Mouse (Mus musculus): ENCODE measurements around the gene Dock2. TPM values are rescaled to one million over a fixed set of nuclear protein-coding genes. Genes with fewer than 3 reads are reported as not detected.

The Dock2 gene
- polyA plus RNA-seq, 1 experiment from 2014 or later = 1.1 TPM

DNA sequence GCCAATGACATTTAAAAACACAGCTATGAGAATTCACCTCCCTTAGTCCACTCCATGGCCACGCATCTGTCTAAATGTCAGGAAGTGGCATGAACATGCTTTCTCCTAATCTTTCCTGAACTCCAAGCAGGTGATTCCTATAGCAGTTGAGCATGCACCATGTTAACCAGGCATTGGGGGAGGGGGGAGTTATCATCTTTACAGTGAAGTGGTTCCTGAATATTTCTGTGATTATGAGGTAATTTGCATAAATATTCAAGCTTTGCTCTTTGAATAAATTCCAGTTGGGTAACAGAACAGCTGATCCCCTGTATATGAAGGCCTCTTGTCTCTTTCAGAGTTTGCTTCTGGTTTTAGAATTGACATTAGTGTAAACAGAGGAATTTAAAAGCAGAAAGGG lies 284.0 kb downstream of the Dock2 start:
- H3K27ac ChIP-seq (ENCODE audit: low read depth, low read length) = no peak overlapping the region
- H3K9ac ChIP-seq (ENCODE audit: low read depth, low read length) = no peak overlapping the region
- no peaks in the 10 kb centered on the region for H3K36me3 ChIP-seq (ENCODE audit: control insufficient read depth, insufficient read depth, low read length)
- 100% methylated on average over 1 of the region's 1 CpGs for WGBS
- no peak for ATAC-seq (ENCODE audit: low FRiP score, low TSS enrichment)
- no peaks in the 10 kb centered on the region for H3K9me3 ChIP-seq (ENCODE audit: control insufficient read depth, low read length)
- no peaks in the 10 kb centered on the region for H3K27me3 ChIP-seq (ENCODE audit: control insufficient read depth, insufficient read depth, low read length)
- H3K4me3 ChIP-seq (ENCODE audit: low read length) = no peak overlapping the region
- H3K4me2 ChIP-seq (replicated peaks; ENCODE audit: low read depth, low read length) = no peak overlapping the region
- no peaks in the 10 kb centered on the region for H3K4me1 ChIP-seq (ENCODE audit: control insufficient read depth, insufficient read depth, low read length)

DNA sequence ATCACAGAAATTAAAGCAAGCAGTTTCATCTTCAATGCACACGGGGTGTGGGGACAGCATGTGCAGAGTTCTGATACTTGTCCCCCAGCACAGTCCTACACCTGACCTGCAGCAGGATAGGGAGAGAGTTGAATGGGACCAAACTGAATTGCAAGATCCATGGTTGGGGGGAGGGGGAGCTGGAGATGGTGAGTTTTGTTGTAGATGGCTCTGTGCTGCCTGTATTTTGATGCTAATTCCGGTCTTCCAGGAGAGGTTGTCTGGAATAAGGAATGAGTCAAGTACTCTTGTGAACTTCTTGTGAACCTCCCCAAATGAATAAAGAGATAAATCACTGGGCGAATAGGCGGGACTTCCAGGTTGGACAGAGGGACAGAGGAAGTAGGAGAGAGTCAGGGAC lies 289.0 kb downstream of the Dock2 start:
- no peak for ATAC-seq (ENCODE audit: low FRiP score, low TSS enrichment)

DNA sequence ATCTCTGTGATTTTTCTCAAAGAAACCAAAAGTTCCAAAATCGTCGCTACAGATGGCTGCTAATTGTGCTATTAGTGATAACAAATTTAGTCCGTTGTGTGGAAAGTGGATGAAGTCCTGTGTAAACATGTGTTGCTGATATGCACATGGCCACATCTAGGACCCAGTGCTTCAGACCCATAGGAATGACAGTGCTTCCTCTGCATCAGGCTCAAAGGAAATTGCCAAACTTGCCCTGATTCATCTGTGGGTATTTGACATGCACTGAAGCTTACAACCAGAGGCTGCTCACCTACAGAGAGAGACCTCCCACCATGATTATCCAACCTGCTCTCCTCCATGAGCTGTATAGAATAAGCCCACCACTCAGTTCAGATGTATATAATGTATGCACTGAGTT lies 290.7 kb downstream of the Dock2 start:
- no peak for ATAC-seq (ENCODE audit: low FRiP score, low TSS enrichment)
- Histone ChIP-seq H3K4me3 (ENCODE audit: low read length) (no peak overlapping the region), H3K27ac (ENCODE audit: low read depth, low read length) (no peak overlapping the region), H3K9me3 (ENCODE audit: control insufficient read depth, low read length) (no peaks in the 10 kb centered on the region), H3K27me3 (ENCODE audit: control insufficient read depth, insufficient read depth, low read length) (no peaks in the 10 kb centered on the region), H3K9ac (ENCODE audit: low read depth, low read length) (no peak overlapping the region), H3K4me2 (replicated peaks; ENCODE audit: low read depth, low read length) (no peak overlapping the region), H3K36me3 (ENCODE audit: control insufficient read depth, insufficient read depth, low read length) (no peaks in the 10 kb centered on the region), H3K4me1 (ENCODE audit: control insufficient read depth, insufficient read depth, low read length) (no peaks in the 10 kb centered on the region)
- WGBS = 91% methylated on average over 3 of the region's 3 CpGs

More for the DNA sequence above, 289.0 kb downstream of the Dock2 start:
- Histone ChIP-seq H3K4me1 (ENCODE audit: control insufficient read depth, insufficient read depth, low read length) (no peaks in the 10 kb centered on the region), H3K9me3 (ENCODE audit: control insufficient read depth, low read length) (no peaks in the 10 kb centered on the region), H3K27me3 (ENCODE audit: control insufficient read depth, insufficient read depth, low read length) (no peaks in the 10 kb centered on the region), H3K4me2 (replicated peaks; ENCODE audit: low read depth, low read length) (no peak overlapping the region), H3K9ac (ENCODE audit: low read depth, low read length) (no peak overlapping the region), H3K27ac (ENCODE audit: low read depth, low read length) (no peak overlapping the region), H3K36me3 (ENCODE audit: control insufficient read depth, insufficient read depth, low read length) (no peaks in the 10 kb centered on the region), H3K4me3 (ENCODE audit: low read length) (no peak overlapping the region)
- WGBS = 73% methylated on average over 4 of the region's 4 CpGs

DNA sequence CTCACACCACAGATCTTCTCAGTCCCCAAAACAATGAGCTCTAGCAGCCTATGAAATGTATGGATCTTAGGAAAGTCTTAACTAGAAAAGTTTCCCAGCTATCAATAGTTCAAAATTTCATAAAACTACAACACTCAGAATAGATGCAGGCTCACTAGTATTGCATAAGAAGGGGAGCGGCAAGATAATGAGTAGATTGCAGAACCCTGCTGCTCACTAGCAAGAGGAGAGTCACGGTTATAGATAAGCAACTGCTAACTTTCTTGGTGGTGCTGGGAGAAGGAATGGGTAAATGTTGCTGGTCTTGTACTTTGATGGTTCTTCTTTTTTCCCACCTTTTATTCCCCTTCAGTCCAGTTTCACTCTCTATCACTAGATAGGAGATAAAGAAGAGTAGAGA lies 291.5 kb downstream of the Dock2 start:
- Histone ChIP-seq H3K4me3 (ENCODE audit: low read length) (no peak overlapping the region), H3K27ac (ENCODE audit: low read depth, low read length) (no peak overlapping the region), H3K9me3 (ENCODE audit: control insufficient read depth, low read length) (no peaks in the 10 kb centered on the region), H3K4me1 (ENCODE audit: control insufficient read depth, insufficient read depth, low read length) (no peaks in the 10 kb centered on the region), H3K36me3 (ENCODE audit: control insufficient read depth, insufficient read depth, low read length) (no peaks in the 10 kb centered on the region), H3K4me2 (replicated peaks; ENCODE audit: low read depth, low read length) (no peak overlapping the region), H3K27me3 (ENCODE audit: control insufficient read depth, insufficient read depth, low read length) (no peaks in the 10 kb centered on the region), H3K9ac (ENCODE audit: low read depth, low read length) (no peak overlapping the region)
- 93% methylated on average over 2 of the region's 2 CpGs for WGBS
- no peak for ATAC-seq (ENCODE audit: low FRiP score, low TSS enrichment)

DNA sequence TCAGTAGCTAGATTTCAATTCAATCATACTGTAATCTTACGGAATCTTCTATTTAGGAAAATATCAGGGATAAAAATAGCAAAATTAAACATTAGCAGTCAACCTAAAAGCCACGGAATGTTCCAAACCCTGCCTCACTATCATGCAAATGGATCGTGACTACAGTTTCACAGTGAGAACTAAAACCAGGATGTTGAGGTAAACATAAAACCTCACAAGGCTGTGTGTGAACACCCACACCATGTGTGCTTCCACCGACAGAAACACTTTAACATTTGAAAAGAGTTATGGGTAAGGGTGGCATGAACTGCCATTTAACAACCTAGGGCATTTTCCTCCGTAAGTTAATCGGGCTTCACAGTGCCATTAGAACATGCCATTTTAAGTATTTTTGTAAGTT lies 294.1 kb downstream of the Dock2 start:
- H3K4me3 ChIP-seq (ENCODE audit: low read length) = no peak overlapping the region
- WGBS = 70% methylated on average over 6 of the region's 6 CpGs
- H3K27me3 ChIP-seq (ENCODE audit: control insufficient read depth, insufficient read depth, low read length) = no peaks in the 10 kb centered on the region
- H3K9me3 ChIP-seq (ENCODE audit: control insufficient read depth, low read length) = no peaks in the 10 kb centered on the region
- H3K9ac ChIP-seq (ENCODE audit: low read depth, low read length) = no peak overlapping the region
- H3K27ac ChIP-seq (ENCODE audit: low read depth, low read length) = no peak overlapping the region
- H3K4me1 ChIP-seq (ENCODE audit: control insufficient read depth, insufficient read depth, low read length) = no peaks in the 10 kb centered on the region
- no peak overlapping the region for H3K4me2 ChIP-seq (replicated peaks; ENCODE audit: low read depth, low read length)
- no peak for ATAC-seq (ENCODE audit: low FRiP score, low TSS enrichment)
- no peaks in the 10 kb centered on the region for H3K36me3 ChIP-seq (ENCODE audit: control insufficient read depth, insufficient read depth, low read length)

DNA sequence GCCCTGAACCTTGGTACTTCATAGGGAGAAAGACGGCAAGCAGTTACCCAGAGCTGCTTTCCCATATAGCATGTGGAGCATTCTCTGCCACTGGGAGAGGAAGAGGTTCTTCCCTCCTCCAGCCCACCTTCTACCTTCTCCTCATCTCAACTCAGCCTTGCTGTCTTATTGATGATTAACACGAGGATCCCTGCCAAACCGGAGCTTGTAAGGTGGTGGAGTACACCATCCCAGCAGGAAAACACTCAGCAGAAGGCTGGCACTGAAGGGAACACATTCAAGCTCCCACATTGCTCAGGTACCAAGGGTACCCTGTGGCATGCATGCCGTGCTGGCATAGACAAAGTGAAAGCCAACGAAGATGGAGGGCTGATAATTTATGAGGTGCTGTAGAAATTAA lies 304.4 kb downstream of the Dock2 start:
- no peak overlapping the region for H3K4me2 ChIP-seq (replicated peaks; ENCODE audit: low read depth, low read length)
- ATAC-seq (ENCODE audit: low FRiP score, low TSS enrichment) = no peak
- no peaks in the 10 kb centered on the region for H3K9me3 ChIP-seq (ENCODE audit: control insufficient read depth, low read length)
- no peak overlapping the region for H3K9ac ChIP-seq (ENCODE audit: low read depth, low read length)
- no peak overlapping the region for H3K27ac ChIP-seq (ENCODE audit: low read depth, low read length)
- H3K27me3 ChIP-seq (ENCODE audit: control insufficient read depth, insufficient read depth, low read length) = no peaks in the 10 kb centered on the region
- no peak overlapping the region for H3K4me3 ChIP-seq (ENCODE audit: low read length)
- H3K4me1 ChIP-seq (ENCODE audit: control insufficient read depth, insufficient read depth, low read length) = no peaks in the 10 kb centered on the region
- no peaks in the 10 kb centered on the region for H3K36me3 ChIP-seq (ENCODE audit: control insufficient read depth, insufficient read depth, low read length)
- WGBS = 76% methylated on average over 5 of the region's 5 CpGs

DNA sequence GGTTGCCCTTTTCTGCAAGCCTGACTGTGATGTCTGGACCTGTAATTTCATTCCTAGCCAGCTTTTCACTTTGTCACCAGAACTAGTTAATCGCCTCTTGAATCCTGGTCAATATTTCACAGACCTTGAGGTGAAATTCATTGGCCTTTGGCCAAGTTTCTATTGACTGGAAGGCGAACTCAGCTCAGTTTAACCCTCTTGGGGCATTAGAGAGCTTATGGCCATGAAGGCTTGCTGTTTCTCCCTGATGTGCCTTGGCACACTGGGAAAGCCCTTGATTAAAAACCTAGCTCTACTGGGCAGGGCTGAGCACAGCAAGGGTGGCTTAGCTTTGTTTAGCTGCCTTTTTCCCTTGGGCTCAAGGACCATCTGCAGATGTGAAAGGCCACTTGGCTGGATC lies 313.9 kb downstream of the Dock2 start:
- no peaks in the 10 kb centered on the region for H3K36me3 ChIP-seq (ENCODE audit: control insufficient read depth, insufficient read depth, low read length)
- H3K4me2 ChIP-seq (replicated peaks; ENCODE audit: low read depth, low read length) = no peak overlapping the region
- H3K4me1 ChIP-seq (ENCODE audit: control insufficient read depth, insufficient read depth, low read length) = no peaks in the 10 kb centered on the region
- no peaks in the 10 kb centered on the region for H3K9me3 ChIP-seq (ENCODE audit: control insufficient read depth, low read length)
- no peak overlapping the region for H3K9ac ChIP-seq (ENCODE audit: low read depth, low read length)
- H3K4me3 ChIP-seq (ENCODE audit: low read length) = no peak overlapping the region
- H3K27ac ChIP-seq (ENCODE audit: low read depth, low read length) = no peak overlapping the region
- 63% methylated on average over 2 of the region's 2 CpGs for WGBS
- H3K27me3 ChIP-seq (ENCODE audit: control insufficient read depth, insufficient read depth, low read length) = no peaks in the 10 kb centered on the region
- no peak for ATAC-seq (ENCODE audit: low FRiP score, low TSS enrichment)

DNA sequence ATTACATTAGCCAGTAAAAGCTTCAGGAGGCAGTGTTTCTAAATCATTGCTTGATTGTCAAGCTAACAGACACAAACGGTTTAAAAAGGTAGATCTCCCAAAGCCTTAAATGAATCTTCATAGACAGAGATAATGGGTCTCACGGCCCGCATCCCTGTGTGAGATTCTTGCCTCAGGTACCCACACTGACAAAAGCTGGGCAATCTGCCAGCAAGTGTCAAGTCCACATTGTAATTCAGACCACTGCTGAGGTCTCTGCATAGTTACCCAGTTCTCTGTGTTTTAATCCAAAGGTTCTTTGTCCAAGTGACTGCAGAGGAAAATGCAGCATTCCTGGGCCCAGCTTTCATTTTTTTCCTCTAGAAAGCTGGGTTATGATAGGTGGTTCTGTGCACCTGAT lies 315.1 kb downstream of the Dock2 start:
- H3K27ac ChIP-seq (ENCODE audit: low read depth, low read length) = no peak overlapping the region
- no peak overlapping the region for H3K4me3 ChIP-seq (ENCODE audit: low read length)
- no peaks in the 10 kb centered on the region for H3K9me3 ChIP-seq (ENCODE audit: control insufficient read depth, low read length)
- no peak overlapping the region for H3K9ac ChIP-seq (ENCODE audit: low read depth, low read length)
- H3K27me3 ChIP-seq (ENCODE audit: control insufficient read depth, insufficient read depth, low read length) = no peaks in the 10 kb centered on the region
- 69% methylated on average over 3 of the region's 3 CpGs for WGBS
- no peak for ATAC-seq (ENCODE audit: low FRiP score, low TSS enrichment)
- H3K36me3 ChIP-seq (ENCODE audit: control insufficient read depth, insufficient read depth, low read length) = no peaks in the 10 kb centered on the region
- H3K4me2 ChIP-seq (replicated peaks; ENCODE audit: low read depth, low read length) = no peak overlapping the region
- H3K4me1 ChIP-seq (ENCODE audit: control insufficient read depth, insufficient read depth, low read length) = no peaks in the 10 kb centered on the region

DNA sequence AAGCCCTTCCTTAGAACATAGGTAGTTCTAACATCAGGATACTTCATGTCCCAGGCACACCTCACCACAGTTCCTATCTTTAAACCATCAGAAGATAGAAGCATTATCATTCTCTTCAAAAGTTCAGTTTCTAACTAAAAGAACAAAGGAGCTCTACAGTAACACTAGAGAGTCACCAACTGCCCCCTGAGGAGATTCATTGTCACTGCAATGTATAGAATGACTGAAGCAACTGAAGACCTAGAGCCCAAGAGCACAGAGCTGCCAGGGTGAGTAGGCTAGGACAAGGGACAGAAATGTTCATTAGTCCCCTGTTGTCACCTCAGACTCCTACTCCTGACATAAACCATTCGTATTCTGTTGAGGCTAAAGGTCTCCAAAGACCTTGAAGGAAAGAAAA lies 316.6 kb downstream of the Dock2 start:
- 65% methylated on average over 1 of the region's 1 CpGs for WGBS
- H3K9me3 ChIP-seq (ENCODE audit: control insufficient read depth, low read length) = no peaks in the 10 kb centered on the region
- no peaks in the 10 kb centered on the region for H3K27me3 ChIP-seq (ENCODE audit: control insufficient read depth, insufficient read depth, low read length)
- no peak overlapping the region for H3K4me3 ChIP-seq (ENCODE audit: low read length)
- no peak overlapping the region for H3K9ac ChIP-seq (ENCODE audit: low read depth, low read length)
- no peaks in the 10 kb centered on the region for H3K36me3 ChIP-seq (ENCODE audit: control insufficient read depth, insufficient read depth, low read length)
- H3K4me1 ChIP-seq (ENCODE audit: control insufficient read depth, insufficient read depth, low read length) = no peaks in the 10 kb centered on the region
- no peak overlapping the region for H3K27ac ChIP-seq (ENCODE audit: low read depth, low read length)
- no peak overlapping the region for H3K4me2 ChIP-seq (replicated peaks; ENCODE audit: low read depth, low read length)
- no peak for ATAC-seq (ENCODE audit: low FRiP score, low TSS enrichment)

DNA sequence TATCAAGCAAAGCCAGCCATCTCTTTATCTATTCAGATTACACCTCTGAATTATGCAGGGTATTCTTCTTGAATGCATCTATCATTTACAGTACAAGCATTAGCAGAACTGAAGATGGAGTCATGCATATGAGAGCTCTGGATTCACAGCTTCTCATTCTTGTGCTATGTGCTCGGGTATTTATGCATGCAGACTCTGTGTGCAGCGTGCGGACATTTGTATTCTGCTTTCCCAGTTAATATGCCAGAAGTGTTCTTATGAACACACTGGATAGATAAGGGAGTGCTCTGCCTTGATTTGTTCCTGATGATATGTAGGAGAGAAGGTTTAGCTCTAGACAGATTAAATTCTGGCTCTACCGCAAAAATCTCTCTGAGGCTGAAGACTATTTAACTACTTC lies 333.7 kb downstream of the Dock2 start:
- no peak for ATAC-seq (ENCODE audit: low FRiP score, low TSS enrichment)

More for the DNA sequence above, 333.7 kb downstream of the Dock2 start:
- H3K27me3 ChIP-seq (ENCODE audit: control insufficient read depth, insufficient read depth, low read length) = no peaks in the 10 kb centered on the region
- no peak overlapping the region for H3K4me3 ChIP-seq (ENCODE audit: low read length)
- no peaks in the 10 kb centered on the region for H3K4me1 ChIP-seq (ENCODE audit: control insufficient read depth, insufficient read depth, low read length)
- H3K27ac ChIP-seq (ENCODE audit: low read depth, low read length) = no peak overlapping the region
- H3K9ac ChIP-seq (ENCODE audit: low read depth, low read length) = no peak overlapping the region
- WGBS = 96% methylated on average over 4 of the region's 4 CpGs
- no peaks in the 10 kb centered on the region for H3K36me3 ChIP-seq (ENCODE audit: control insufficient read depth, insufficient read depth, low read length)
- no peak overlapping the region for H3K4me2 ChIP-seq (replicated peaks; ENCODE audit: low read depth, low read length)
- H3K9me3 ChIP-seq (ENCODE audit: control insufficient read depth, low read length) = no peaks in the 10 kb centered on the region
